Mouse (Mus musculus) G1E (cell line): ENCODE results near the gene Copz1.

Source experiments
- CTCF ChIP-seq: IDR thresholded peaks from 2 replicates; pipeline ENCODE4 v1.5.1; 2012; ENCODE audit warnings: low read depth, low read length, inconsistent platforms, mixed read lengths
- GATA1 ChIP-seq: IDR thresholded peaks from 2 replicates; pipeline ENCODE4 v1.6.1; 2012; ENCODE audit warnings: borderline replicate concordance, low read length, inconsistent platforms, mixed read lengths

DNA sequence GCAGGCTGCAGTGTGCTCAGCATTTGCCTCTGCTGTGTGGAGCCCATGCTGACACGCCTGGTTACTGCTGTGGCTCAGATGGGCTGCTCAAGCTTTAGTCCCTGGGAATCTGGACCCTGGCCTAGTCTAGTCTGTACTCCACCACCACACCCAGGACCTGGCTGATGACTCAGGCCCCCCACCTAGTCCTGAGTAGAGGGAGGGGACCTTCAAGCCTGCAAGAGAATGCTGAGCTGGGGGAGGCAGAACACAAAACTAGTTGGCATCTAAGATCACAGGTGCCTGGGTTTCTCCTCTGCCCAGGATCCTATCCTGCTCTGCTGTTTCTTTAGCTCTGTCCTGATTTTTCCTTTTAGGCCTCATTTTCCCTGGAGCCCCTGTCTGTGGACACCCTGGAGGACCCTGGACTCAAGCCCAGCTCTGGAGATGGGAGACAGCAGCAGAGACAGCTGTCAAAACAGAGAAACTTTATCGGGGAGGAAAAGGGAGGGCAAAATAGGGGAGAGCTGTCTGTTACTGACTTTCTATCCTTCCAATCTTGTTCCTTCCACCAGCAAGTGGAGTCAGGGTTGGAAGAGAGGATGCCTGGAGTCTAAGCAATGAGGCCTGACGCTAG is 45.8 kb downstream of the Copz1 start:
- no peak for TF ChIP-seq GATA1
- no peak for TF ChIP-seq CTCF
